Mouse (Mus musculus) embryonic facial prominence, embryonic 12.5 days (tissue): ENCODE data around the gene Tagap. TPM values are rescaled to one million over a fixed set of nuclear protein-coding genes. Genes with fewer than 3 reads are reported as not detected.

Experiments used
- ATAC-seq: fragments of 200-750 bp; cut with Nextera tagmentation; 2 replicates; pipeline ENCODE4 v1.8.0; 2017; ENCODE audit not compliant: insufficient number of reproducible peaks, insufficient read depth, low FRiP score, low TSS enrichment
- H3K27ac ChIP-seq: fragments of 300-500 bp; sonication (generic); 2 replicates; pipeline ENCODE4 v1.5.1; 2016; ENCODE audit warnings: mild to moderate bottlenecking
- H3K27me3 ChIP-seq: fragments of 300-500 bp; sonication (generic); 2 replicates; pipeline ENCODE4 v1.6.1; 2016; ENCODE audit warnings: mild to moderate bottlenecking, moderate library complexity
- H3K36me3 ChIP-seq: fragments of 300-500 bp; sonication (generic); 2 replicates; pipeline ENCODE4 v1.6.1; 2016; ENCODE audit warnings: mild to moderate bottlenecking
- H3K4me1 ChIP-seq: fragments of 300-500 bp; sonication (generic); 2 replicates; pipeline ENCODE4 v1.6.1; 2016
- H3K4me2 ChIP-seq: fragments of 300-500 bp; sonication (generic); replicated peaks from 2 replicates; pipeline ENCODE4 v1.6.1; 2016; ENCODE audit warnings: mild to moderate bottlenecking, moderate library complexity
- H3K4me3 ChIP-seq: fragments of 300-500 bp; sonication (generic); 2 replicates; pipeline ENCODE4 v1.5.1; 2016; ENCODE audit warnings: mild to moderate bottlenecking
- H3K9ac ChIP-seq: fragments of 300-500 bp; sonication (generic); 2 replicates; pipeline ENCODE4 v1.6.1; 2016; ENCODE audit warnings: mild to moderate bottlenecking, moderate library complexity
- H3K9me3 ChIP-seq: fragments of 300-500 bp; sonication (generic); 2 replicates; pipeline ENCODE4 v1.6.1; 2016; ENCODE audit warnings: mild to moderate bottlenecking, moderate library complexity
- WGBS: fragments of 180-500 bp; shearing (Covaris S2); methylation state at CpG from one replicate; pipeline ENCODE4 v1.1.7; 2016; 5-methylcytosine and 5-hydroxymethylcytosine counted together
- polyA plus RNA-seq: library from polyadenylated mRNA; unstranded; fragments of >200 nt; fragmentation: Nextera tagmentation; extraction: Ambion mirVana; gene quantifications from 2 replicates; pipeline ENCODE4 v1.2.1, GENCODE M21; 2016

The Tagap gene
- polyA plus RNA-seq, 1 experiment from 2014 or later, result 0.69 TPM

- Histone ChIP-seq H3K4me1 (no peaks in the 10 kb centered on the region), H3K27me3 (no peaks in the 10 kb centered on the region), H3K36me3 (no peaks in the 10 kb centered on the region), H3K9me3 (no peaks in the 10 kb centered on the region), H3K4me2 (no peak overlapping the region), H3K4me3 (no peak overlapping the region), H3K27ac (no peak overlapping the region), H3K9ac (no peak overlapping the region)
- no peak for ATAC-seq
- WGBS, result 66% methylated on average over 10 of the region's 10 CpGs
These were observed 29.7 kb upstream of the Tagap start for GRCm38 (mm10) chr17:7896047-7896635.

GRCm38 (mm10) chr17:7897120-7897519, 28.7 kb upstream of the Tagap start:
- no peak for ATAC-seq
- 90% methylated on average over 11 of the region's 11 CpGs for WGBS

GRCm38 (mm10) chr17:7897756-7898155, 28.0 kb upstream of the Tagap start:
- H3K27me3 ChIP-seq, result no peaks in the 10 kb centered on the region
- no peak overlapping the region for H3K27ac ChIP-seq
- no peaks in the 10 kb centered on the region for H3K36me3 ChIP-seq
- no peak overlapping the region for H3K4me2 ChIP-seq
- no peak overlapping the region for H3K4me3 ChIP-seq
- no peak for ATAC-seq
- H3K4me1 ChIP-seq, result no peaks in the 10 kb centered on the region
- WGBS, result 81% methylated on average over 4 of the region's 4 CpGs
- no peak overlapping the region for H3K9ac ChIP-seq
- H3K9me3 ChIP-seq, result no peaks in the 10 kb centered on the region

More at GRCm38 (mm10) chr17:7897120-7897519, 28.7 kb upstream of the Tagap start:
- H3K9ac ChIP-seq, result no peak overlapping the region
- no peak overlapping the region for H3K4me2 ChIP-seq
- H3K27ac ChIP-seq, result no peak overlapping the region
- H3K27me3 ChIP-seq, result no peaks in the 10 kb centered on the region
- no peak overlapping the region for H3K4me3 ChIP-seq
- no peaks in the 10 kb centered on the region for H3K36me3 ChIP-seq
- no peaks in the 10 kb centered on the region for H3K9me3 ChIP-seq
- H3K4me1 ChIP-seq, result no peaks in the 10 kb centered on the region

GRCm38 (mm10) chr17:7899233-7899632, 26.6 kb upstream of the Tagap start:
- Histone ChIP-seq H3K36me3 (no peaks in the 10 kb centered on the region), H3K27me3 (no peaks in the 10 kb centered on the region), H3K9me3 (no peaks in the 10 kb centered on the region), H3K4me3 (no peak overlapping the region), H3K9ac (no peak overlapping the region), H3K4me1 (no peaks in the 10 kb centered on the region), H3K4me2 (no peak overlapping the region), H3K27ac (no peak overlapping the region)
- 82% methylated on average over 6 of the region's 6 CpGs for WGBS
- no peak for ATAC-seq

GRCm38 (mm10) chr17:7899961-7900360, 25.8 kb upstream of the Tagap start:
- no peak overlapping the region for H3K4me3 ChIP-seq

GRCm38 (mm10) chr17:7901536-7901935, 24.3 kb upstream of the Tagap start:
- no peaks in the 10 kb centered on the region for H3K36me3 ChIP-seq
- H3K4me3 ChIP-seq, result no peak overlapping the region
- H3K27ac ChIP-seq, result no peak overlapping the region
- 73% methylated on average over 2 of the region's 2 CpGs for WGBS
- H3K4me1 ChIP-seq, result no peaks in the 10 kb centered on the region
- no peak overlapping the region for H3K4me2 ChIP-seq
- H3K9ac ChIP-seq, result no peak overlapping the region
- no peaks in the 10 kb centered on the region for H3K27me3 ChIP-seq
- no peaks in the 10 kb centered on the region for H3K9me3 ChIP-seq
- no peak for ATAC-seq

More at GRCm38 (mm10) chr17:7899961-7900360, 25.8 kb upstream of the Tagap start:
- H3K27me3 ChIP-seq, result no peaks in the 10 kb centered on the region
- H3K9ac ChIP-seq, result no peak overlapping the region
- no peaks in the 10 kb centered on the region for H3K36me3 ChIP-seq
- H3K4me2 ChIP-seq, result no peak overlapping the region
- no peak for ATAC-seq
- H3K9me3 ChIP-seq, result no peaks in the 10 kb centered on the region
- H3K27ac ChIP-seq, result no peak overlapping the region
- H3K4me1 ChIP-seq, result no peaks in the 10 kb centered on the region
- WGBS, result 86% methylated on average over 4 of the region's 4 CpGs

GRCm38 (mm10) chr17:7902362-7902761, 23.4 kb upstream of the Tagap start:
- Histone ChIP-seq H3K4me2 (no peak overlapping the region), H3K9me3 (no peaks in the 10 kb centered on the region), H3K9ac (no peak overlapping the region), H3K4me3 (no peak overlapping the region), H3K27me3 (no peaks in the 10 kb centered on the region), H3K4me1 (no peaks in the 10 kb centered on the region), H3K36me3 (no peaks in the 10 kb centered on the region), H3K27ac (no peak overlapping the region)
- WGBS, result 79% methylated on average over 3 of the region's 3 CpGs
- no peak for ATAC-seq

- no peak for ATAC-seq
- no peak overlapping the region for H3K9ac ChIP-seq
- no peaks in the 10 kb centered on the region for H3K27me3 ChIP-seq
- 49% methylated on average over 2 of the region's 2 CpGs for WGBS
- no peak overlapping the region for H3K27ac ChIP-seq
- H3K4me3 ChIP-seq, result no peak overlapping the region
- no peaks in the 10 kb centered on the region for H3K4me1 ChIP-seq
- H3K4me2 ChIP-seq, result no peak overlapping the region
- H3K36me3 ChIP-seq, result no peaks in the 10 kb centered on the region
- H3K9me3 ChIP-seq, result no peaks in the 10 kb centered on the region
These were observed 20.8 kb upstream of the Tagap start for GRCm38 (mm10) chr17:7904992-7905391.

- Histone ChIP-seq H3K4me1 (no peaks in the 10 kb centered on the region), H3K27me3 (no peaks in the 10 kb centered on the region), H3K36me3 (no peaks in the 10 kb centered on the region), H3K9me3 (peaks cover 2% of the 10 kb centered on the region; the same call in 1 of the 2 replicates), H3K4me3 (no peak overlapping the region), H3K4me2 (no peak overlapping the region), H3K27ac (no peak overlapping the region), H3K9ac (no peak overlapping the region)
- 36% methylated on average over 4 of the region's 4 CpGs for WGBS
- ATAC-seq, result no peak
These were observed 19.7 kb upstream of the Tagap start for GRCm38 (mm10) chr17:7905936-7906685.

- 83% methylated on average over 2 of the region's 2 CpGs for WGBS
- H3K9me3 ChIP-seq, result peaks cover 4% of the 10 kb centered on the region; the same call in 1 of the 2 replicates
- H3K4me3 ChIP-seq, result no peak overlapping the region
- H3K27ac ChIP-seq, result no peak overlapping the region
- H3K9ac ChIP-seq, result no peak overlapping the region
- H3K36me3 ChIP-seq, result no peaks in the 10 kb centered on the region
- no peak overlapping the region for H3K4me2 ChIP-seq
- no peak for ATAC-seq
- no peaks in the 10 kb centered on the region for H3K27me3 ChIP-seq
- H3K4me1 ChIP-seq, result no peaks in the 10 kb centered on the region
These were observed 11.1 kb upstream of the Tagap start for GRCm38 (mm10) chr17:7914596-7915227.

GRCm38 (mm10) chr17:7915791-7916190, 10.0 kb upstream of the Tagap start:
- no peak for ATAC-seq
- no peaks in the 10 kb centered on the region for H3K4me1 ChIP-seq
- H3K27ac ChIP-seq, result no peak overlapping the region
- H3K9me3 ChIP-seq, result peaks cover 4% of the 10 kb centered on the region; the same call in 1 of the 2 replicates
- no peaks in the 10 kb centered on the region for H3K36me3 ChIP-seq
- H3K27me3 ChIP-seq, result no peaks in the 10 kb centered on the region
- H3K4me2 ChIP-seq, result no peak overlapping the region
- H3K9ac ChIP-seq, result no peak overlapping the region
- H3K4me3 ChIP-seq, result no peak overlapping the region
- WGBS, result 84% methylated on average over 9 of the region's 9 CpGs
